Mouse (Mus musculus) bone marrow macrophage, adult 2 months (primary cell): ENCODE data around the gene Samd14.

Experiments used
- CTCF ChIP-seq: IDR thresholded peaks from 2 replicates; pipeline ENCODE4 v1.5.1; 2012; ENCODE audit warnings: low read depth, mild to moderate bottlenecking, low read length, moderate library complexity
- POLR2A ChIP-seq: IDR thresholded peaks from 2 replicates; pipeline ENCODE4 v1.6.1; 2012; ENCODE audit warnings: mild to moderate bottlenecking, low read depth, low read length, borderline replicate concordance

- TF ChIP-seq CTCF, result no peak
- TF ChIP-seq POLR2A, result no peak
Observed at GRCm38 (mm10) chr11:94985822-94986221, 23.9 kb upstream of the Samd14 start.
